Comparison of ENCODE assay signal across 31 mouse cellular contexts in the genomic region with DNA sequence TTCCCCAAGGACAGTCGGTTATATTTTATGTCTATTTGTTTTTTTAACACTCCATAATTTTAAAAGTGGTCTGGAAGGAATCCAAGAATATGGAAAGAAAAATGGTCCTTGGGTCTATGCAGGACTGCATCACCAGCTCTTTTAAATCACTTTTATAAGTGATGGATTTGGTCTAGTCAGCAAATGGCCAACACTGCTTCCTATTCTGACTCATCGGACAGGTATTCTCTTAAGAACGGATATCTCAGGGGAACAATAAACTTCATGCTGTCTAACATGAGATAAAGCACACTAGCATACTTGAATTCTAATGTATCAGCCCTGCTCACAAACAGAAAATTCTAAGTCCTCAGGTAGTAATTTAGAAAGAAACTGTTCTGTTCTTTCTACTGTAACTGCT.
DNase-seq lines count a peak whose midpoint lies in the region; ATAC-seq and TF ChIP-seq lines count a peak whose summit lies in the region.
"Had no signal": no experiment of that assay in that cellular context is flagged by ENCODE, and none has a peak within 500 bp of the region (broad histone marks: within the 10 kb centered on the region; RNA-seq: fewer than 3 reads in every experiment).

No protein-coding gene starts in this region.

- no peak for TF ChIP-seq CTCF in intestine, postnatal 0 days (IDR thresholded peaks at IDR 0.05; ENCODE audit: low read depth)
- TF ChIP-seq CTCF in lung, embryonic 14.5 days (IDR thresholded peaks at IDR 0.05; ENCODE audit: low read depth): no peak
- TF ChIP-seq CTCF in lung, adult 2 months (IDR thresholded peaks at IDR 0.05; ENCODE audit: insufficient read depth, low read length): no peak

- H3K4me3 ChIP-seq in intestine, embryonic 15.5 days (replicated peaks): no peak overlapping the region
- no peak overlapping the region for H3K4me3 ChIP-seq in intestine, postnatal 0 days (ENCODE audit: low read depth, low read length)
- H3K4me3 ChIP-seq in lung, embryonic 14.5 days (ENCODE audit: low read depth, low read length): no peak overlapping the region
- H3K4me3 ChIP-seq in lung, adult 2 months (replicated peaks; ENCODE audit: extremely low read depth, low read depth, low read length): no peak overlapping the region
- H3K4me3 ChIP-seq: embryonic facial prominence, embryonic 15.5 days; gastrocnemius, adult 2 months; heart, embryonic 12.5 days; heart, embryonic 15.5 days; hindbrain, embryonic 10.5 days had no signal

- no peak overlapping the region for H3K9ac ChIP-seq in intestine, embryonic 15.5 days
- no peak overlapping the region for H3K9ac ChIP-seq in intestine, postnatal 0 days (ENCODE audit: low read depth, low read length)
- H3K9ac ChIP-seq in lung, embryonic 14.5 days: no peak overlapping the region
- H3K9ac ChIP-seq: embryonic facial prominence, embryonic 15.5 days; forebrain, postnatal 0 days; heart, embryonic 12.5 days; heart, embryonic 15.5 days; hindbrain, embryonic 14.5 days had no signal

- H3K9me3 ChIP-seq in intestine, embryonic 15.5 days: no peaks in the 10 kb centered on the region
- H3K9me3 ChIP-seq in intestine, postnatal 0 days (ENCODE audit: control insufficient read depth): no peaks in the 10 kb centered on the region
- H3K9me3 ChIP-seq in lung, embryonic 14.5 days (ENCODE audit: low read depth, low read length): no peaks in the 10 kb centered on the region
- H3K9me3 ChIP-seq: embryonic facial prominence, embryonic 15.5 days; G1E; heart, embryonic 12.5 days; heart, embryonic 15.5 days; hindbrain, embryonic 10.5 days had no signal

- no peak for TF ChIP-seq POLR2A in lung, adult 2 months (IDR thresholded peaks at IDR 0.05; ENCODE audit: borderline replicate concordance, extremely low read depth, low read depth, low read length)

- H3K4me1 ChIP-seq in intestine, embryonic 15.5 days (replicated peaks): no peaks in the 10 kb centered on the region
- H3K4me1 ChIP-seq in intestine, postnatal 0 days (replicated peaks; ENCODE audit: control insufficient read depth, insufficient read depth, low read length): no peaks in the 10 kb centered on the region
- H3K4me1 ChIP-seq in lung, embryonic 14.5 days (ENCODE audit: insufficient read depth): no peaks in the 10 kb centered on the region
- H3K4me1 ChIP-seq in lung, adult 2 months (ENCODE audit: control insufficient read depth, insufficient read depth, low read length): no peaks in the 10 kb centered on the region
- H3K4me1 ChIP-seq: heart, embryonic 12.5 days; heart, embryonic 15.5 days; hindbrain, embryonic 10.5 days had no signal

- no peaks in the 10 kb centered on the region for H3K36me3 ChIP-seq in intestine, embryonic 15.5 days
- no peaks in the 10 kb centered on the region for H3K36me3 ChIP-seq in intestine, postnatal 0 days (ENCODE audit: control insufficient read depth, insufficient read depth)
- no peaks in the 10 kb centered on the region for H3K36me3 ChIP-seq in lung, embryonic 14.5 days (ENCODE audit: insufficient read depth)
- H3K36me3 ChIP-seq: embryonic facial prominence, embryonic 15.5 days; G1E; heart, embryonic 12.5 days; heart, embryonic 15.5 days; hindbrain, embryonic 10.5 days had no signal

- H3K27me3 ChIP-seq in intestine, embryonic 15.5 days (replicated peaks): no peaks in the 10 kb centered on the region
- no peaks in the 10 kb centered on the region for H3K27me3 ChIP-seq in intestine, postnatal 0 days (replicated peaks; ENCODE audit: control insufficient read depth, insufficient read depth, low read length)
- no peaks in the 10 kb centered on the region for H3K27me3 ChIP-seq in lung, embryonic 14.5 days (ENCODE audit: insufficient read depth, low read length)
- H3K27me3 ChIP-seq: CH12.LX; embryonic facial prominence, embryonic 15.5 days; heart, embryonic 12.5 days; heart, embryonic 15.5 days had no signal

- no peak overlapping the region for H3K4me2 ChIP-seq in intestine, embryonic 15.5 days (replicated peaks)
- H3K4me2 ChIP-seq in intestine, postnatal 0 days (replicated peaks; ENCODE audit: low read depth): no peak overlapping the region
- no peak overlapping the region for H3K4me2 ChIP-seq in lung, embryonic 14.5 days
- H3K4me2 ChIP-seq: embryonic facial prominence, embryonic 15.5 days; heart, embryonic 12.5 days; heart, embryonic 15.5 days; hindbrain, embryonic 14.5 days had no signal

- H3K27ac ChIP-seq in intestine, embryonic 15.5 days: no peak overlapping the region
- H3K27ac ChIP-seq in intestine, postnatal 0 days (ENCODE audit: low read depth, low read length): no peak overlapping the region
- H3K27ac ChIP-seq in lung, embryonic 14.5 days (ENCODE audit: low read depth): no peak overlapping the region
- H3K27ac ChIP-seq: embryonic facial prominence, embryonic 15.5 days; gastrocnemius, adult 2 months; heart, embryonic 15.5 days; hindbrain, embryonic 10.5 days; hindbrain, embryonic 14.5 days; hindbrain, postnatal 0 days had no signal

- peak; percentile 16 for DNase-seq in embryo, embryonic 11.5 days (ENCODE audit: low read depth, low spot score)
- DNase-seq in embryo, embryonic 11 days: no peak
- peak; percentile 7 for DNase-seq in lung, embryonic 14.5 days
- no peak for DNase-seq in lung, adult 2 months
- DNase-seq in mesoderm, embryonic 11.5 days (ENCODE audit: low read depth, low spot score): peak; percentile 49
- no peak for DNase-seq in heart, adult 11 months
- DNase-seq: adrenal gland, adult 8-10 months; adrenal gland, postnatal 25 days; B cell, adult 2 months; cerebellum, adult 18-20 months; cerebellum, adult 9-10 months; cerebellum, postnatal 14 days; forebrain, postnatal 0 days; gastrocnemius, adult 2 months; gastrocnemius, postnatal 14 days; heart, adult 18-20 months; heart, postnatal 10 days; heart, postnatal 36 days had no signal

- 29% methylated on average over 3 of the region's 3 CpGs for WGBS in intestine, embryonic 15.5 days
- 33% methylated on average over 3 of the region's 3 CpGs for WGBS in intestine, postnatal 0 days
- 38% methylated on average over 3 of the region's 3 CpGs for WGBS in lung, embryonic 14.5 days
- 47% methylated on average over 3 of the region's 3 CpGs for WGBS in lung, adult 2 months

- peak; percentile 49; the same call in 1 of the 2 replicates for ATAC-seq in intestine, embryonic 15.5 days
- ATAC-seq in intestine, postnatal 0 days: no peak
- ATAC-seq in lung, embryonic 14.5 days (ENCODE audit: insufficient read depth): no peak
- ATAC-seq: activated CD4-positive, CD25-positive, alpha-beta regulatory T cell, adult 4 months; forebrain, embryonic 14.5 days; forebrain, postnatal 0 days; hindbrain, postnatal 0 days; inflammation-experienced regulatory T-cells, adult 6 months had no signal

Comparison
In these comparisons a context has a peak if more than half of its experiments do, and no peak if none do; other contexts are left out.
1. DNase-seq: peak in embryo, embryonic 11.5 days (single experiment), lung, embryonic 14.5 days (single experiment) and mesoderm, embryonic 11.5 days (single experiment); none in embryo, embryonic 11 days (single experiment), lung, adult 2 months (single experiment) and heart, adult 11 months (single experiment).